Comparison of ENCODE assay signal across 8 mouse cellular contexts in the genomic region with DNA sequence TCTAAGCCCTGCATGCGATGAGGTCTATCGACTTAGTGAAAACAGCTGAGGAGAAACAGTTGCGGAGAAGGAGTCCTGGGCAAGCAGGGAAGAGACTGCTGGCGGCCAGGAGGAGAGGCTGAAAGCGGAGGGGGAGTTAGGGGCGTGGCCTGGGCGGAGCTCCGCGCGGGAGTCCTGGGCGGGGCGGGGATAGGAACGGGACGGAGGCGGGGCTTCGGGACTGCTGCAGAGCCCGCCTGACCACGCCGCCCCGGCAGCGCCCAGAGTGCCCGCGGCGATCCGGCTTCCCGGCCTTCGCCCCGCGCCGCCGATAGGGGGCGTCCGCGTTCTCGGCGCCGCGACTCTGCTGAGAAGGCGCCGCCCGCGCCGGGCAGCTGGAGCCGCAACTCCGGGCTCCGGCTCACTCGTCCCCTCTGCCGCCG. TPM values are rescaled to one million over a fixed set of nuclear protein-coding genes. Genes with fewer than 3 reads are reported as not detected.
DNase-seq lines count a peak whose midpoint lies in the region; ATAC-seq lines count a peak whose summit lies in the region.

Kctd6 (plus strand) TSS at position 338 of the 422 bp plus-strand sequence.

- 0 out of 2 replicates have a peak, but pooled peaks cover 7% of the 10 kb centered on the region for H3K27me3 ChIP-seq in hindbrain, embryonic 15.5 days

- H3K4me2 ChIP-seq in hindbrain, embryonic 15.5 days = peak within 1 kb of the TSS; percentile 59

- peak within 1 kb of the TSS; percentile 49 for H3K4me3 ChIP-seq in hindbrain, embryonic 15.5 days

- H3K36me3 ChIP-seq in hindbrain, embryonic 15.5 days = no peaks in the 10 kb centered on the region

- H3K27ac ChIP-seq in hindbrain, embryonic 15.5 days (replicated peaks) = peak within 1 kb of the TSS; percentile 92

- ATAC-seq in hindbrain, embryonic 15.5 days (ENCODE audit: low FRiP score, low read depth) = peak; percentile 96

- peak; percentile 94 for DNase-seq in T-cell, adult 2 months (ENCODE audit: low spot score)
- peak; percentile 97 to 99 for DNase-seq in cerebellum, postnatal 36 days
- peak; percentile 96 to 98 for DNase-seq in frontal cortex, postnatal 36 days (ENCODE audit: low spot score in 2 of 2)
- peak; percentile 96 for DNase-seq in left cerebral cortex, adult 11 months (ENCODE audit: low spot score)
- peak; percentile 99 for DNase-seq in lung, postnatal 4 days
- DNase-seq in retina, postnatal 7 days (ENCODE audit: low read depth, low spot score) = peak; percentile 91
- peak; percentile 97 for DNase-seq in urinary bladder, adult 2 months (ENCODE audit: low spot score)

- H3K9ac ChIP-seq in hindbrain, embryonic 15.5 days = peak within 1 kb of the TSS; percentile 68

- H3K4me1 ChIP-seq in hindbrain, embryonic 15.5 days (replicated peaks) = peaks cover 31% of the 10 kb centered on the region

- under 1% methylated on average over 18 of the region's 49 CpGs for whole genome bisulfite sequencing in hindbrain, embryonic 15.5 days

- H3K9me3 ChIP-seq in hindbrain, embryonic 15.5 days = no peaks in the 10 kb centered on the region

RNA-seq across cellular contexts. Expression of gene Kctd6, which starts in this region (rescaled TPM):
- polyA plus RNA-seq in hindbrain, embryonic 15.5 days (2015; fragmentation: Nextera tagmentation; extraction: Ambion mirVana) = 20.8 and 22.2 TPM in 2 replicates
- 13.3 and 13.7 TPM in 2 replicates for polyA plus RNA-seq in urinary bladder, adult 2 months (2012; rRNA removed)

Comparison
In these comparisons a context has a peak if more than half of its experiments do, and no peak if none do; other contexts are left out.
1. Peak in every context shown above with its lines: DNase-seq, ATAC-seq, H3K4me3 ChIP-seq and H3K27ac ChIP-seq.